Mouse (Mus musculus): ENCODE measurements around the gene Olfr1.

The Olfr1 gene

DNA sequence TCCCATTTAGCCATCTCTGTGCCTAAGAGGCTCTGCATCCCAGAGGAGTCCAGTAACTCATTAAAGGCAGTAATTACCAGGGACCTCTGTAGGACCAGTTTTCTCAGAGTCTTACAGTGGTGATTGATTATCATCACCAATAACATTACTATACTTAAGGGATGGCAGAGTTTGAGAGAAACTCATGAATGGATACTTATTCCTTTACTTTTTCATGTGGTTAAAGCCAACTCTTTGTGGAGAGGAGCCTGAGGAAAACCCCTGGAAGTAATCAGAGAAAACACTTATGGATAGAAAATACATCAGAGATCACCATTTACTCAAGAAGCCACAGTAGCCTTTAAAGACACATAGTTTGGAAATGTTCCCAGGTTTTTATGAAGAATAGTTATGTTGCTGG lies at the start of gene Olfr1:
TSS of gene Olfr1 (minus strand) at position 101 of the 400 bp plus-strand sequence.
- no peak for DNase-seq

GRCm38 (mm10) chr11:73428377-73428776 lies 29.0 kb upstream of the Olfr1 start, which contains the start of gene Olfr378:
TSS of gene Olfr378 (minus strand) at chr11:73428477.
- DNase-seq, result no peak

- DNase-seq, result no peak
Measured at GRCm38 (mm10) chr11:73395374-73395773, 4.0 kb downstream of the Olfr1 start.

- no peak for DNase-seq
Measured at GRCm38 (mm10) chr11:73370946-73371345, 28.5 kb downstream of the Olfr1 start, which contains the start of gene Olfr376. TSS of gene Olfr376 (plus strand) at chr11:73371246.

DNA sequence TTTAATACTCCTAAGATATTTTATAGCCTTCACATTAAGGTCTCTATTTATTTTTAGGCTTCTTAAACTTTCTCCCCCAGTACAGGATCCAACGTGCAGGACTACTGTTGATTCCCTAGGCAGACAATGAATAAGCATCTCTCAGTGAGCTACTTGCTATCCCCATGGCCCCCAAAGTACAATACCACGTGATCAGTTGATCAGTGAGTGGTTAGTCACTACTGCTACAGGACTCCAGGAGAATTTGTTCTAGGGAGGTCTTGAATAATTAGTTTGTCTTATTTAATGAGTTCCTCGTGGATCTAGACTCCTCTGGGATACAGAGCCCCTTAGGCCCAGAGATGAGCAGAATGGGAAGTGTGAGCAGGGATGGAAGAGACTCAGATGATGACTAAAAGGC lies 48.9 kb downstream of the Olfr1 start, which contains the start of gene Olfr20:
TSS of gene Olfr20 (plus strand) at position 301 of the 400 bp plus-strand sequence.
- DNase-seq, result no peak

Measured in retina, postnatal 1 day (tissue).